Mouse (Mus musculus) midbrain, embryonic 15.5 days (tissue): ENCODE results near the gene Klhl3. TPM values are rescaled to one million over a fixed set of nuclear protein-coding genes. Genes with fewer than 3 reads are reported as not detected.

ENCODE experiments used
- ATAC-seq: fragments of 200-750 bp; cut with Nextera tagmentation; replicated peaks from 2 replicates; pipeline ENCODE4 v1.8.0; 2017; ENCODE audit warnings: moderate TSS enrichment
- H3K27ac ChIP-seq: fragments of 300-500 bp; sonication (generic); 2 replicates; pipeline ENCODE4 v1.5.1; 2015; ENCODE audit warnings: mild to moderate bottlenecking, inconsistent platforms
- H3K27me3 ChIP-seq: fragments of 300-500 bp; sonication (generic); replicated peaks from 2 replicates; pipeline ENCODE4 v1.6.1; 2015; ENCODE audit warnings: inconsistent platforms
- H3K36me3 ChIP-seq: fragments of 300-500 bp; sonication (generic); replicated peaks from 2 replicates; pipeline ENCODE4 v1.6.1; 2015; ENCODE audit warnings: inconsistent platforms
- H3K4me1 ChIP-seq: fragments of 300-500 bp; sonication (generic); 2 replicates; pipeline ENCODE4 v1.6.1; 2015; ENCODE audit warnings: inconsistent platforms
- H3K4me2 ChIP-seq: fragments of 300-500 bp; sonication (generic); 2 replicates; pipeline ENCODE4 v1.6.1; 2015; ENCODE audit warnings: inconsistent platforms, mild to moderate bottlenecking, moderate library complexity
- H3K4me3 ChIP-seq: fragments of 300-500 bp; sonication (generic); 2 replicates; pipeline ENCODE4 v1.5.1; 2015; ENCODE audit warnings: mild to moderate bottlenecking, inconsistent platforms
- H3K9ac ChIP-seq: fragments of 300-500 bp; sonication (generic); 2 replicates; pipeline ENCODE4 v1.6.1; 2015; ENCODE audit warnings: mild to moderate bottlenecking, inconsistent platforms
- H3K9me3 ChIP-seq: fragments of 300-500 bp; sonication (generic); 2 replicates; pipeline ENCODE4 v1.6.1; 2016; ENCODE audit warnings: inconsistent platforms
- WGBS: fragments of 180-500 bp; shearing (Covaris S2); methylation state at CpG from one replicate; pipeline ENCODE4 v1.1.7; 2015; ENCODE audit warnings: mixed read lengths; 5-methylcytosine and 5-hydroxymethylcytosine counted together
- polyA plus RNA-seq: library from polyadenylated mRNA; unstranded; fragments of >200 nt; fragmentation: Nextera tagmentation; extraction: Ambion mirVana; gene quantifications from 2 replicates; pipeline ENCODE4 v1.2.1, GENCODE M21; 2015

Gene Klhl3
- polyA plus RNA-seq, 1 experiment from 2014 or later: 14.2 TPM

DNA sequence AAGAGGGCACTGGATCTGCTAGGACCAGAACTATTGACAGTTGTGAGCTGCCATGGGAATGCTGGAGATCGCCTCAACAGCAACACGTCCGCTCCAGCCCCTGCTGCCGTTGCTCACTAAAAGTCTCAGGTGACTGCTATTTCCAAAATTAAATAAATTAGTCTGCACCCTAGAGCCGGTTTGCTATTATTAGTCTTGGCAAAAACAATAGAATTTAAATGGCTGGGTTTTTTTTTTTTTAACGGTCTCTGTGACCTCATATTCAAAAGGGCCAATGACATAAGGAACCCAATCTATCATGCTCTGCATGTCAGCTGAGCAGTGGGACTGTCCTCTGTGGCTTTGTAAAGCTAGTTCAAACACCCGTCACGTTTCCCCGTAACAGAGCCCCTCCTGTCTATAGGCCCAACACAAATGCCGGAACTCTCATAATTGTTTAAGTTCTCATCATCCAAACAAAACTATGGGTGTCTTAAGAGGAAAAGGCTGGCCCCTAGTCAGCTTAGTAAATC is 9.4 kb upstream of the Klhl3 start:
- Histone ChIP-seq H3K4me2 (no peak overlapping the region), H3K9me3 (no peaks in the 10 kb centered on the region), H3K4me1 (peaks cover 27% of the 10 kb centered on the region), H3K4me3 (no peak overlapping the region), H3K27ac (no peak overlapping the region), H3K36me3 (no peaks in the 10 kb centered on the region), H3K9ac (no peak overlapping the region), H3K27me3 (no peaks in the 10 kb centered on the region)
- no peak for ATAC-seq
- 64% methylated on average over 10 of the region's 10 CpGs for WGBS

DNA sequence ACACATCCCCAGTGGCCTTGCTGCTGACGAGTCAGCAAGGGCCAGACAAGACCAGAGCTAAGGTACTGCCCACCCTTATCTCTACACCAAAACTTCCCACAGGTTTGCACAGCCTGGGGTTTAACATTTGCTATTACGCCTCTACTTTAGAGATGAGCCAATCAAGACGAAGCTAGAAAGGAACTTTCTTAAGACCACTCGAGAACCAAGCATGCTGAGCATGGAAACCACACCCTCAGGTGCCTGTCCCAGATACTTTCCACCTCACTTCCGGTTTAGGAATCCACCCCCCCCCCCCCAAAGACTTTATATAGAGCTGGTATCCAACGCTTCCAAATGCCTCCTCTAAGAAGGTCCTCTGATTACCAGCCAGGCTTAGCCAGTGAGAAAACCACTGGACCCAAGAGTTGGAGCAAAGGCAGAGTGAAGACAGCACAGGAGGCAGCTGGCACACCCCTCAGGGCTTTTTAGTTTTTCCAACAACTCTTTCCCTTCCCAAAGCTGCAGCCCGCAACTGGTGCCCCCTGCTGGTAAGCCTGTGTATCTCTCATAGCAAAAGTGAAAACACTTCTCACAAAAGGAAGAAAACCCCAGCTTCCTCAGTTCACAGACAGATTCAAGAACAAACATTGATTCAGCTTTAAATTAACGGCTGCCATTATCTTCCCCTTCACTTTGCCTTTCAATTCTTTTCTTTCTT is 4.1 kb upstream of the Klhl3 start:
- 69% methylated on average over 8 of the region's 8 CpGs for WGBS
- Histone ChIP-seq H3K27ac (no peak overlapping the region), H3K4me1 (peaks cover 12% of the 10 kb centered on the region), H3K36me3 (no peaks in the 10 kb centered on the region), H3K27me3 (no peaks in the 10 kb centered on the region), H3K9me3 (no peaks in the 10 kb centered on the region), H3K4me2 (no peak overlapping the region), H3K9ac (no peak overlapping the region), H3K4me3 (no peak overlapping the region)
- no peak for ATAC-seq

DNA sequence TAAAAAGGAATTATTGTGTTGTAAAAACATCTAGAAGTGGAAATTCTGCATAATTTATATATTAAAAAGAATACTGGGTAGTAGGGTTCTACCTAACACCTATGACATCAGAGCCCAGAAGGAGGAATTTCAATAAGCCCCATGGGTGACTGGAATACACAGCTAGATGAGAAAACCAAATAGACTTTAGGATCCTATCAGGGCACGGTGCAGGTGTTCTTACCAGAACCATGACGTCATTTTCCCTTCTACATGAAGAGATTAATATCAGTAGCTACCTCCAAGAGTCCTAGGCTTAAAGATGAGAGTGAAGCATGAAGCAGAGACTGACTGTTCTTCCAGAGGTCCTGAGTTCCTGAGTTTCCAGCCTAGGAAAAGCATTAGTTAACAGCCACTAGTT is 3.4 kb upstream of the Klhl3 start:
- Histone ChIP-seq H3K9me3 (no peaks in the 10 kb centered on the region), H3K9ac (no peak overlapping the region), H3K4me2 (no peak overlapping the region), H3K27me3 (no peaks in the 10 kb centered on the region), H3K4me1 (peaks cover 19% of the 10 kb centered on the region), H3K27ac (no peak overlapping the region), H3K4me3 (no peak overlapping the region), H3K36me3 (no peaks in the 10 kb centered on the region)
- WGBS: 93% methylated on average over 2 of the region's 2 CpGs
- no peak for ATAC-seq

DNA sequence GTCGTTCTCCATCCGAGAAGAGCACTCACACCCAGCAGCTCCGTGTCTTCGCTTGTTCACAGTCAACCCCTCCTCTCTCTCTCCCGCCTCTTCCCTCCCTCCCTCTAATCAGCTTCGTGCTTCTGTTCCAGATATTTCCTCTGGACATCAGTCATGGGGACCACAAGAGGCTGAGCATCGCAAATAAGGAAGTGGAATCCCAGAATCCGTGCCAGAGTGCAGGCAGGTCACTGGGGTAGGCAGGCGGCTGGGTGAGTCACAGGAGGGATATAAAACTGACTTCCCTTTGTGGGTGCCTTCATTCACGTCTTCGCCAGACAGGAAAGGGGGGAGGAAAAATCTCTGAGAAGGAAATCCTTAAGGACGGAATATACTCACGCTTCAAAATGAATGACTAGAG is 1.8 kb upstream of the Klhl3 start:
- Histone ChIP-seq H3K9ac (no peak overlapping the region), H3K36me3 (no peaks in the 10 kb centered on the region), H3K4me3 (no peak overlapping the region), H3K27me3 (no peaks in the 10 kb centered on the region), H3K27ac (no peak overlapping the region), H3K9me3 (no peaks in the 10 kb centered on the region), H3K4me1 (peaks cover 24% of the 10 kb centered on the region), H3K4me2 (no peak overlapping the region)
- 78% methylated on average over 13 of the region's 13 CpGs for WGBS
- ATAC-seq: no peak

DNA sequence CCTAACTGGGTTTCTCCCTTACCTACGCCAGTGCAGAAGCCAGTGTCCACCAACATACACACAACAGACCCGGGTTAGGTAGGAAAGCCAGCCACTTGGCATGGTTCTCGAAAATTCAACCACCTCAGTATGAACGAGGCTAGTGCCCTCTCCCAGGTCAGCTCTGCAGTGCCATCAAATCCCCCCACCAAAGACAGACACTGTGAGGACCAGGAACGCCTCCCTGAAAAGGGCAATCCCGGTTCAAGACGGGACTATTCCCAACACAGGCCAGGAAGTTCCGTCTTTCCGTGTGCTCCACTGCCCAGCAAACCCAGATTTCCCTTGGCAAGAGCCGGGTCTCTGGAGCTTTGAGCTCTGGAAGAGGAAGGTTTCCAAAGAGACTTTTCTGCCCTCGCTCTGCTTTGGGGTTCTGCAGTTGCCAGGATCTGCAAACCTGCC is 771 bp downstream of the Klhl3 start:
- 15% methylated on average over 11 of the region's 11 CpGs for WGBS
- Histone ChIP-seq H3K4me2 (peak overlapping the region; percentile 85), H3K4me1 (peaks cover 27% of the 10 kb centered on the region), H3K27me3 (no peaks in the 10 kb centered on the region), H3K36me3 (no peaks in the 10 kb centered on the region), H3K9me3 (no peaks in the 10 kb centered on the region), H3K4me3 (peak overlapping the region; percentile 53), H3K27ac (peak overlapping the region; percentile 93), H3K9ac (peak overlapping the region; percentile 66)
- peak; percentile 1 for ATAC-seq

DNA sequence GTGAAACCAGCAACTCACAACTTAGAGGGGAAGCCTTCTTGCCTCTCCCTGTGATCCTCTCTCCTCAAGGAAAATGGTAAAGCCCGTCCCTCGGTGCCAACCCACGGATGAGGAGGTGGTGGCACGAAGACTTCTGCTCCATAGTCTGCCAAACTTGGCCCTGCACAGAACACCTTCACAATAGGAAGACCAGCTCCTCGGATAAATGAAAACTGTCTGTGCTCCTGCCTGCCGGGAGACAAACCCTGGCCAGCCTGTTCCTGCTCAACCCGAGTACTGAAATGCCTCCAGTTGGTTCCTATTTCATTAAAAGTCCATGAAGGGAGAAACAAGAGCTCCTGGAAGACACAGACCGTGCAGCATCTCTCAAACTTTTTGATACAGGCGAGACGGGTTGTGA is 1.2 kb downstream of the Klhl3 start:
- Histone ChIP-seq H3K4me3 (peak overlapping the region; percentile 53), H3K4me1 (peaks cover 27% of the 10 kb centered on the region), H3K36me3 (no peaks in the 10 kb centered on the region), H3K27ac (peak overlapping the region; percentile 93), H3K9ac (peak overlapping the region; percentile 66), H3K4me2 (peak overlapping the region; percentile 85), H3K9me3 (no peaks in the 10 kb centered on the region), H3K27me3 (no peaks in the 10 kb centered on the region)
- ATAC-seq: no peak
- WGBS: 67% methylated on average over 10 of the region's 10 CpGs

DNA sequence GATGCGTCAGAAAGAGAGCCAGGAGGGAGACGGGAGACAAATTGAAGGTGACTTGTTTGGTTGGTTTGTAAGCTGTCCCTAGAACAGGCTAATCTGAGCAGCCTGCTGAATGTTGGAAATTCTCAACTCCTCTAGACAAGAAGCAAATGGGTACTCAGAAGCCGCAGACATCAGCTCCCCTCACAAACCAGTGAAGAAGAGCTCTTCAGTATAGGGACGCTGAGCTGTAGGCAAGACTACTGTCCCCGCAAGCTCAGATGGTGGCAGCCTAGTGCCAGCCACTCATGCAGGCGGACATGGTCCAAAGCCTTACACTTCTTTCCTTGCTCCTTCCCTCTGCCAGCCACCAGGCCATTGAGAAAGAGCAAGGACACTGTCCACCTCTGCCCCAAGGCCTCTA is 2.1 kb downstream of the Klhl3 start:
- Histone ChIP-seq H3K27me3 (no peaks in the 10 kb centered on the region), H3K4me1 (peaks cover 27% of the 10 kb centered on the region), H3K36me3 (no peaks in the 10 kb centered on the region), H3K9ac (no peak overlapping the region), H3K27ac (no peak overlapping the region), H3K4me2 (0 out of 2 replicates have a peak overlapping the region, but pooled peaks have one; percentile 85), H3K9me3 (no peaks in the 10 kb centered on the region), H3K4me3 (no peak overlapping the region)
- ATAC-seq: no peak
- WGBS: 96% methylated on average over 6 of the region's 6 CpGs

DNA sequence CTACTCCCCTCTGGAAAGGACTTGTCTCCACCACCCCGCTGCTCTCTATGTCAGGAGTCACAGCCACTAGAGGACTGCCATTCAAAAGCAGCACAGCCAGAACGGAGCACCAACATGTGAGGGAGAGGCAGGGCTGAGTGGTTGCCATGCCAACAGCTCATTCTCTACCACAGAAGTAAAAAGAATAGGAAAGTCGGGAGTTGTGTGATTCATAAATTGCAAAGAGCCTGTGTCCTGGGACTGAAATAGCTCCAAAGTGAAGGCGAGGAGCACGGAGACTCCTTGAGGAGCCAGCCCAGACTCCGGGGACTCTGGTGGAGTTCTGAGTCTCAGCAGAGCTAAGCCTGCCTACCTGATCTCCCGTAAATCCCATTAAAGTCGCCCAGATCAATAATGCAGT is 22.7 kb downstream of the Klhl3 start:
- Histone ChIP-seq H3K27ac (peak overlapping the region; percentile 72), H3K9me3 (no peaks in the 10 kb centered on the region), H3K36me3 (no peaks in the 10 kb centered on the region; the same call in 1 of the 2 replicates), H3K4me3 (no peak overlapping the region), H3K9ac (peak overlapping the region; percentile 10; the same call in 1 of the 2 replicates), H3K4me1 (peaks cover 19% of the 10 kb centered on the region), H3K4me2 (peak overlapping the region; percentile 40), H3K27me3 (no peaks in the 10 kb centered on the region)
- WGBS: 6% methylated on average over 8 of the region's 8 CpGs
- ATAC-seq: peak; percentile 96

DNA sequence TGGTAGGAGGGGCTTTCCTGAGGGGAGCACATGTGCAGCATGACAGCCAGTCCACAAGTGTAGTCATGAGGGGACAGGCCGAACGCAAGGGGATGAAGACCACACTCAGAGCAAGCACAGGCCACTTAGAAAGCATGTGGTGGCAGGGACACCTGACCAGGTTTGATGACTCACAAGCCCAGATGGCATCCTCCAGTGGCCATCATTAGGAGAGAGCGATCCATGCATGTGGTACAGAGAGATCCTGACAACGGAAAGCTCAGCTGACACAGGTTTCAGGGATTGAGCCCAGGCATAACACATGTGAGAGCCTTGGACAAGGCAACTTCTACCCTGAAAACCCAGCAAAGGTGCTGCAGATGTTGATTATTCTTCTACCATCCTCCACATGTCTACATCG is 29.0 kb downstream of the Klhl3 start:
- Histone ChIP-seq H3K4me3 (no peak overlapping the region), H3K9me3 (no peaks in the 10 kb centered on the region), H3K27me3 (no peaks in the 10 kb centered on the region), H3K4me2 (no peak overlapping the region), H3K36me3 (0 out of 2 replicates have a peak, but pooled peaks cover 3% of the 10 kb centered on the region), H3K4me1 (no peaks in the 10 kb centered on the region), H3K9ac (no peak overlapping the region), H3K27ac (no peak overlapping the region)
- 96% methylated on average over 5 of the region's 5 CpGs for WGBS
- ATAC-seq: no peak

DNA sequence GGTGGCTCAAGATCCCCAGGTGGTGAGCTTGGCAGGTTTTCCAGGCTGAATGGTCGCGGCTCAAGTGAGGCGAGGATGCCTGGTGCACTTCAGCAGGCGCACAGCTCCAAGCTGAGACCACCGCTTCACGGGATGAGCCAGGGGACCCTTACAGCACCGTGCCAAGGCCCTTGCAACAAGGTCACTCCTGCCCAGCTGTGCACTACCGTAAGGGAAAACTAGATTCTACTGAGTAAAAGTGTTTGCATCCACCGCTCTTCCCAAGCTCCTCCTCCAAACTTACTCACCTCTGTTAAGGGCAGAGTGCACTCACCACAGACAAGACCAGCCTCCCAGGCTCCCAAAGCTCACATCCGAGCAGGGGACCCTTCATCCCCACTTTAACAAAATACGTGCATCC is 29.9 kb downstream of the Klhl3 start:
- no peak for ATAC-seq
- 80% methylated on average over 11 of the region's 11 CpGs for WGBS

DNA sequence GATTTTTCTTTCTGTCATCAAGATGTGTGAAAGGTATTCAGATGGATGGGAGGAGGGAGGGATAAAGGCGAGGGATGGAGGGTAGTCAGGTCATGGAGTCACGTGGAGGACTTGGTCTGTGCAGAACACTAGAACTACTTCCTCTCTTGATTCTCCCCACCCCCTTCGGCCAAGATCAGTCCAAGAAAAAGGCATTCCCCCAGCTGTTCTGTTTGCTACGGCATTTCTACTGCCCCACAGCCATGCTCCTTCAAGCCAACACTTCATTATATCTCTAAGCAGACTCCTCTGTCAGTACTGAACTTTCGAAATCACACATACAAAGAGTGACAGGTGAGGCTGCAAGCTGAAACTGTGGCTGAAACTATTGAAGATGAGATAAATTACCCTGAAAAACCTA is 30.3 kb downstream of the Klhl3 start:
- no peak for ATAC-seq
- no peaks in the 10 kb centered on the region for H3K27me3 ChIP-seq
- H3K9me3 ChIP-seq: no peaks in the 10 kb centered on the region
- 82% methylated on average over 5 of the region's 5 CpGs for WGBS
- no peak overlapping the region for H3K9ac ChIP-seq
- H3K4me3 ChIP-seq: no peak overlapping the region
- H3K27ac ChIP-seq: no peak overlapping the region
- no peaks in the 10 kb centered on the region for H3K4me1 ChIP-seq
- no peak overlapping the region for H3K4me2 ChIP-seq
- H3K36me3 ChIP-seq: 0 out of 2 replicates have a peak, but pooled peaks cover 3% of the 10 kb centered on the region

More for the DNA sequence above, 29.9 kb downstream of the Klhl3 start:
- Histone ChIP-seq H3K4me1 (no peaks in the 10 kb centered on the region), H3K27me3 (no peaks in the 10 kb centered on the region), H3K4me2 (no peak overlapping the region), H3K9ac (no peak overlapping the region), H3K9me3 (no peaks in the 10 kb centered on the region), H3K4me3 (no peak overlapping the region), H3K27ac (no peak overlapping the region), H3K36me3 (0 out of 2 replicates have a peak, but pooled peaks cover 3% of the 10 kb centered on the region)

DNA sequence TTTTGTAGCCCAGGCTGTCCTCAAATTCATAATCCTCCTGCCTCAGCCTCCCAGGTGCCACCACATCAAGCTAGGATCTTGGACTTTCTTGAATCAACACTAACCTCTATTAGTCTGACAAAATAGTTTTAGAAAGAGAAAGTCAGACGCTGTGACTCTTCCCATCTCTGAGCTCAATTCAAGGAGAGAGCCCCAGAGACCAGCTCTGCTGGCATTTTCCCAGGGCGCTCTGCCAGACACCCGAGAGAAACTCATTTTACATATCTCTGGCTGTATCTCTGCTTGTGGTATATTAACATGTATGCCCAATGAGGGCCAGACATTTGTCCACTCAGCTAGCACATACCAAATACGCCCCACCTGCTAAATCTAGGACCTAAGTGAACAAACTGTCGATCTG is 35.0 kb downstream of the Klhl3 start:
- no peaks in the 10 kb centered on the region for H3K27me3 ChIP-seq
- no peak overlapping the region for H3K4me2 ChIP-seq
- H3K4me3 ChIP-seq: no peak overlapping the region
- H3K27ac ChIP-seq: no peak overlapping the region
- H3K9ac ChIP-seq: no peak overlapping the region
- H3K9me3 ChIP-seq: no peaks in the 10 kb centered on the region
- 0 out of 2 replicates have a peak, but pooled peaks cover 2% of the 10 kb centered on the region for H3K36me3 ChIP-seq
- ATAC-seq: no peak
- H3K4me1 ChIP-seq: no peaks in the 10 kb centered on the region
- WGBS: 86% methylated on average over 5 of the region's 5 CpGs

DNA sequence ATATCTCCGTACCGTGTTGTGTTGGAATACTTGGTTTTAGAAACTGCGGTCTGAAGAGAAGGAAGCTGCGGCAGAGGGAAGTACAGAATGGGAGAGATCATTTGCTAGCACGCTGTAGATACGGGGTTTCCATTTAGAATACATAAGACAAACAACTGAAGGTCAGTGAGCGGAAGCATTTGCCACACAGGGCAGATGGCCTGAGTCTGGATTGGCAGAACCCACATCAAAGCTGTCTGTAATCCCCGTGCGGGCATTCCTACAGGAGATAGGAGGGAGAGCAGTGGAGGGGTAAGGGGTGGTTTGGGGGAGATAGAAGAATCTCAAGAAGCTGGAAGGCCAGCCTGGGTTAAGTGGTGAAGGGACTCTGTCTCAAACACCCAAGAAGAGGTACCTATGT is 38.5 kb downstream of the Klhl3 start:
- no peak for ATAC-seq
- Histone ChIP-seq H3K4me2 (no peak overlapping the region), H3K4me3 (no peak overlapping the region), H3K4me1 (no peaks in the 10 kb centered on the region), H3K9me3 (no peaks in the 10 kb centered on the region), H3K9ac (no peak overlapping the region), H3K36me3 (no peaks in the 10 kb centered on the region), H3K27me3 (no peaks in the 10 kb centered on the region), H3K27ac (no peak overlapping the region)
- WGBS: 80% methylated on average over 9 of the region's 9 CpGs
